ENCODE assay signal across 16 mouse cellular contexts in the genomic region with DNA sequence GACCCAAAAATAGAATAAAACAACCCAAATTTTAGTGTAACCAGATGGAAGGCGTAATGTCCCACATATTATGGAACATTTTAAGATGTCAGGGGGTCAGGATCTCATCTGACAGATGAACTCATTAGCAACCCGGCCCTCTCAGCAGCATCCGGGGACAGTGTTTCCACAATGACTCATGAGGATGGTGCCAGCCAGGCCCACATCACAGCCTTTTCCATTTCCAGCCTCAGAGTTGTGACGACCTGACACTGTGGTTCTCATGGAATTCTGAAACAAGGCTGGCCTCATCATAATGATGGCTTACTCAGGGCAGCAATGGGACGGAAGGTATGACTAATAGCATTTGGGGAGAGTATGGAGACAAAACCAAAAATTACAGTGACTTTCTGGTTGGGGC. TPM values are rescaled to one million over a fixed set of nuclear protein-coding genes. Genes with fewer than 3 reads are reported as not detected.
DNase-seq lines count a peak whose midpoint lies in the region; ATAC-seq and TF ChIP-seq lines count a peak whose summit lies in the region.
"Had no signal": no experiment of that assay in that cellular context is flagged by ENCODE, and none has a peak within 500 bp of the region (broad histone marks: within the 10 kb centered on the region; RNA-seq: fewer than 3 reads in every experiment).

No protein-coding gene starts in this region.

- no peaks in the 10 kb centered on the region for H3K36me3 ChIP-seq in forebrain, postnatal 0 days (ENCODE audit: insufficient read depth)
- no peaks in the 10 kb centered on the region for H3K36me3 ChIP-seq in forebrain, embryonic 10.5 days (replicated peaks)
- no peaks in the 10 kb centered on the region for H3K36me3 ChIP-seq in lung, embryonic 14.5 days (ENCODE audit: insufficient read depth)
- no peaks in the 10 kb centered on the region for H3K36me3 ChIP-seq in stomach, postnatal 0 days (ENCODE audit: control insufficient read depth, insufficient read depth, low read length)
- no peaks in the 10 kb centered on the region for H3K36me3 ChIP-seq in liver, embryonic 11.5 days (ENCODE audit: control insufficient read depth, insufficient read depth, low read length)
- H3K36me3 ChIP-seq: embryonic facial prominence, embryonic 15.5 days; hindbrain, embryonic 12.5 days; kidney, embryonic 15.5 days; midbrain, embryonic 13.5 days had no signal

- DNase-seq in forebrain, postnatal 0 days: peak; percentile 13
- no peak for DNase-seq in forebrain, embryonic 10.5 days (ENCODE audit: extremely low spot score, low spot score)
- DNase-seq in lung, embryonic 14.5 days: peak; percentile 32
- no peak for DNase-seq in lung, adult 2 months
- DNase-seq in stomach, postnatal 0 days (ENCODE audit: low spot score): no peak
- no peak for DNase-seq in liver, embryonic 11.5 days (ENCODE audit: low spot score)
- no peak for DNase-seq in spleen, adult 12 weeks (ENCODE audit: low spot score)
- DNase-seq: cerebellum, adult 9-11 months; layer of hippocampus, postnatal 36 days; left cerebral cortex, postnatal 4 days had no signal

- no peak overlapping the region for H3K4me3 ChIP-seq in forebrain, postnatal 0 days (ENCODE audit: low read depth, low read length)
- H3K4me3 ChIP-seq in forebrain, embryonic 10.5 days: no peak overlapping the region
- H3K4me3 ChIP-seq in lung, embryonic 14.5 days (ENCODE audit: low read depth, low read length): no peak overlapping the region
- H3K4me3 ChIP-seq in lung, adult 2 months (replicated peaks; ENCODE audit: extremely low read depth, low read depth, low read length): no peak overlapping the region
- no peak overlapping the region for H3K4me3 ChIP-seq in embryonic fibroblast, embryonic 13.5 days (ENCODE audit: insufficient read depth, low read length)
- no peak overlapping the region for H3K4me3 ChIP-seq in stomach, postnatal 0 days (ENCODE audit: low read depth, low read length)
- no peak overlapping the region for H3K4me3 ChIP-seq in liver, embryonic 11.5 days (ENCODE audit: low read depth, low read length)
- H3K4me3 ChIP-seq: embryonic facial prominence, embryonic 15.5 days; forebrain, embryonic 13.5 days; hindbrain, embryonic 12.5 days; kidney, embryonic 15.5 days; midbrain, embryonic 13.5 days had no signal

- no peaks in the 10 kb centered on the region for H3K4me1 ChIP-seq in forebrain, postnatal 0 days (ENCODE audit: insufficient read depth)
- no peaks in the 10 kb centered on the region for H3K4me1 ChIP-seq in forebrain, embryonic 10.5 days
- no peaks in the 10 kb centered on the region for H3K4me1 ChIP-seq in lung, embryonic 14.5 days (ENCODE audit: insufficient read depth)
- H3K4me1 ChIP-seq in lung, adult 2 months (ENCODE audit: control insufficient read depth, insufficient read depth, low read length): no peaks in the 10 kb centered on the region
- peaks cover 10% of the 10 kb centered on the region for H3K4me1 ChIP-seq in embryonic fibroblast, embryonic 13.5 days (ENCODE audit: control insufficient read depth, insufficient read depth, low read length)
- H3K4me1 ChIP-seq in stomach, postnatal 0 days (replicated peaks; ENCODE audit: control insufficient read depth, insufficient read depth): no peaks in the 10 kb centered on the region
- H3K4me1 ChIP-seq in liver, embryonic 11.5 days (replicated peaks; ENCODE audit: control insufficient read depth, insufficient read depth, low read length): no peaks in the 10 kb centered on the region
- H3K4me1 ChIP-seq: forebrain, embryonic 13.5 days; hindbrain, embryonic 12.5 days; kidney, embryonic 15.5 days; midbrain, embryonic 13.5 days had no signal

- no peak overlapping the region for H3K9ac ChIP-seq in forebrain, postnatal 0 days
- no peak overlapping the region for H3K9ac ChIP-seq in lung, embryonic 14.5 days
- no peak overlapping the region for H3K9ac ChIP-seq in stomach, postnatal 0 days (ENCODE audit: low read length)
- no peak overlapping the region for H3K9ac ChIP-seq in liver, embryonic 11.5 days (ENCODE audit: low read depth, low read length)
- H3K9ac ChIP-seq: embryonic facial prominence, embryonic 15.5 days; forebrain, embryonic 13.5 days; hindbrain, embryonic 12.5 days; kidney, embryonic 15.5 days; midbrain, embryonic 13.5 days had no signal

- ATAC-seq in forebrain, postnatal 0 days: peak; percentile 29; the same call in 1 of the 2 replicates
- ATAC-seq in lung, embryonic 14.5 days (ENCODE audit: insufficient read depth): no peak
- no peak for ATAC-seq in stomach, postnatal 0 days (ENCODE audit: low FRiP score, low TSS enrichment)
- no peak for ATAC-seq in liver, embryonic 11.5 days (replicated peaks; ENCODE audit: low FRiP score)
- ATAC-seq: forebrain, embryonic 13.5 days; midbrain, embryonic 13.5 days had no signal

- TF ChIP-seq EP300 in stomach, postnatal 0 days (optimal IDR thresholded peaks at IDR 0.05): no peak

- H3K4me2 ChIP-seq in forebrain, postnatal 0 days (ENCODE audit: low read depth): no peak overlapping the region
- H3K4me2 ChIP-seq in lung, embryonic 14.5 days: no peak overlapping the region
- H3K4me2 ChIP-seq in stomach, postnatal 0 days (replicated peaks; ENCODE audit: low read depth): no peak overlapping the region
- H3K4me2 ChIP-seq in liver, embryonic 11.5 days: no peak overlapping the region
- H3K4me2 ChIP-seq: embryonic facial prominence, embryonic 15.5 days; forebrain, embryonic 13.5 days; hindbrain, embryonic 12.5 days; kidney, embryonic 15.5 days; midbrain, embryonic 13.5 days had no signal

- no peak overlapping the region for H3K27ac ChIP-seq in forebrain, postnatal 0 days (ENCODE audit: low read depth, low read length)
- no peak overlapping the region for H3K27ac ChIP-seq in forebrain, embryonic 10.5 days
- no peak overlapping the region for H3K27ac ChIP-seq in lung, embryonic 14.5 days (ENCODE audit: low read depth)
- peak overlapping the region; percentile 58 for H3K27ac ChIP-seq in embryonic fibroblast, embryonic 13.5 days (ENCODE audit: insufficient read depth, low read length)
- 0 out of 2 replicates have a peak overlapping the region, but pooled peaks have one; percentile 13 for H3K27ac ChIP-seq in stomach, postnatal 0 days (replicated peaks)
- H3K27ac ChIP-seq in liver, embryonic 11.5 days (ENCODE audit: low read depth, low read length): no peak overlapping the region
- H3K27ac ChIP-seq: embryonic facial prominence, embryonic 15.5 days; forebrain, embryonic 13.5 days; hindbrain, embryonic 12.5 days; kidney, embryonic 15.5 days; midbrain, embryonic 13.5 days had no signal

- TF ChIP-seq CTCF in forebrain, postnatal 0 days (IDR thresholded peaks at IDR 0.05; ENCODE audit: low read depth): no peak
- TF ChIP-seq CTCF in lung, embryonic 14.5 days (IDR thresholded peaks at IDR 0.05; ENCODE audit: low read depth): no peak
- no peak for TF ChIP-seq CTCF in lung, adult 2 months (IDR thresholded peaks at IDR 0.05; ENCODE audit: insufficient read depth, low read length)
- TF ChIP-seq CTCF in embryonic fibroblast, embryonic 13.5 days (IDR thresholded peaks at IDR 0.05; ENCODE audit: borderline replicate concordance, insufficient read depth, low read length): no peak
- TF ChIP-seq CTCF in stomach, postnatal 0 days (IDR thresholded peaks at IDR 0.05; ENCODE audit: low read depth): no peak

- no peak for TF ChIP-seq POLR2A in lung, adult 2 months (IDR thresholded peaks at IDR 0.05; ENCODE audit: borderline replicate concordance, extremely low read depth, low read depth, low read length)
- no peak for TF ChIP-seq POLR2A in embryonic fibroblast, embryonic 13.5 days (IDR thresholded peaks at IDR 0.05; ENCODE audit: low read depth, low read length)

- WGBS in forebrain, postnatal 0 days: 68% methylated on average over 5 of the region's 5 CpGs
- WGBS in forebrain, embryonic 10.5 days: 83% methylated on average over 5 of the region's 5 CpGs
- WGBS in lung, embryonic 14.5 days: 50% methylated on average over 5 of the region's 5 CpGs
- 60% methylated on average over 5 of the region's 5 CpGs for WGBS in lung, adult 2 months
- 53% methylated on average over 5 of the region's 5 CpGs for WGBS in stomach, postnatal 0 days
- 70% methylated on average over 5 of the region's 5 CpGs for WGBS in liver, embryonic 11.5 days

- H3K9me3 ChIP-seq in forebrain, postnatal 0 days (ENCODE audit: low read length): no peaks in the 10 kb centered on the region
- no peaks in the 10 kb centered on the region for H3K9me3 ChIP-seq in forebrain, embryonic 10.5 days
- no peaks in the 10 kb centered on the region for H3K9me3 ChIP-seq in lung, embryonic 14.5 days (ENCODE audit: low read depth, low read length)
- no peaks in the 10 kb centered on the region for H3K9me3 ChIP-seq in stomach, postnatal 0 days (ENCODE audit: control insufficient read depth, low read length)
- no peaks in the 10 kb centered on the region for H3K9me3 ChIP-seq in liver, embryonic 11.5 days (ENCODE audit: control insufficient read depth, low read length)
- H3K9me3 ChIP-seq: embryonic facial prominence, embryonic 15.5 days; forebrain, embryonic 13.5 days; hindbrain, embryonic 12.5 days; kidney, embryonic 15.5 days; midbrain, embryonic 13.5 days had no signal

- no peaks in the 10 kb centered on the region for H3K27me3 ChIP-seq in forebrain, postnatal 0 days (ENCODE audit: insufficient read depth, low read length)
- H3K27me3 ChIP-seq in forebrain, embryonic 10.5 days (ENCODE audit: poor library complexity, severe bottlenecking): no peaks in the 10 kb centered on the region
- H3K27me3 ChIP-seq in lung, embryonic 14.5 days (ENCODE audit: insufficient read depth, low read length): no peaks in the 10 kb centered on the region
- no peaks in the 10 kb centered on the region for H3K27me3 ChIP-seq in stomach, postnatal 0 days (ENCODE audit: control insufficient read depth, insufficient read depth, low read length)
- no peaks in the 10 kb centered on the region for H3K27me3 ChIP-seq in liver, embryonic 11.5 days (replicated peaks; ENCODE audit: control insufficient read depth, insufficient read depth, low read length)
- H3K27me3 ChIP-seq: embryonic facial prominence, embryonic 15.5 days; forebrain, embryonic 13.5 days; hindbrain, embryonic 12.5 days; kidney, embryonic 15.5 days; midbrain, embryonic 13.5 days had no signal

RNA-seq across cellular contexts. Expression of a gene that starts 18.1 kb away (rescaled TPM):
- total RNA-seq in forebrain, postnatal 0 days (2014; rRNA removed): 62.2 and 80.9 TPM in 2 replicates
- polyA plus RNA-seq in forebrain, postnatal 0 days (2015; fragmentation: Nextera tagmentation; extraction: Ambion mirVana): 31.1 and 47.7 TPM in 2 replicates
- polyA plus RNA-seq in forebrain, embryonic 10.5 days (2016; fragmentation: Nextera tagmentation; extraction: Ambion mirVana): 22.4 and 23.2 TPM in 2 replicates
- 51.6 and 55.5 TPM in 2 replicates for polyA plus RNA-seq in lung, embryonic 14.5 days (2014; fragmentation: Nextera tagmentation; extraction: Ambion mirVana)
- 52.6 and 52.8 TPM in 2 replicates for polyA plus RNA-seq in lung, adult 2 months (2012; rRNA removed)
- polyA plus RNA-seq in embryonic fibroblast, embryonic 13.5 days (2011; ENCODE audit: insufficient read length, low read depth, missing spikeins): 59.4 and 74.2 TPM in 2 replicates
- 20.0 and 21.5 TPM in 2 replicates for polyA plus RNA-seq in stomach, postnatal 0 days (2015; fragmentation: Nextera tagmentation; extraction: Ambion mirVana)
- polyA plus RNA-seq in liver, embryonic 11.5 days (2014; fragmentation: Nextera tagmentation; extraction: Ambion mirVana): 23.2 and 23.6 TPM in 2 replicates

Comparison
In these comparisons a context has a peak if more than half of its experiments do, and no peak if none do; other contexts are left out.
1. DNase-seq: peak in forebrain, postnatal 0 days (single experiment) and lung, embryonic 14.5 days (single experiment); none in forebrain, embryonic 10.5 days (single experiment), lung, adult 2 months (single experiment), stomach, postnatal 0 days (single experiment), liver, embryonic 11.5 days (single experiment) and spleen, adult 12 weeks (single experiment).
2. H3K27ac ChIP-seq: peak in embryonic fibroblast, embryonic 13.5 days (single experiment) and stomach, postnatal 0 days (single experiment); none in forebrain, postnatal 0 days (single experiment), forebrain, embryonic 10.5 days (single experiment), lung, embryonic 14.5 days (single experiment) and liver, embryonic 11.5 days (single experiment).